Mouse (Mus musculus) liver, adult 2 months (tissue): ENCODE measurements at regions not wholly inside any gene's neighbourhood (a gene's known extent, or its start where the extent isn't known, plus 50 kb on each side); places are given as distances from the start of the nearest gene placed in this dataset.

Experiments
- DNase-seq: peaks from one replicate; pipeline ENCODE4 v3.0.0-alpha.2; 2011; ENCODE audit warnings: low read depth, low spot score; ENCODE audit errors: extremely low read depth
- H3K27ac ChIP-seq: fragments of 200-500 bp; replicated peaks from 2 replicates; pipeline ENCODE4 v1.5.1; 2012; ENCODE audit warnings: low read depth, mild to moderate bottlenecking, control low read depth, inconsistent platforms, low read length; ENCODE audit not compliant: insufficient read depth
- H3K27me3 ChIP-seq: fragments of 200-500 bp; 2 replicates; pipeline ENCODE4 v1.6.1; 2012; ENCODE audit warnings: mild to moderate bottlenecking, moderate library complexity, low read length, inconsistent platforms; ENCODE audit not compliant: control insufficient read depth, insufficient read depth
- H3K36me3 ChIP-seq: fragments of 200-500 bp; 2 replicates; pipeline ENCODE4 v1.6.1; 2012; ENCODE audit warnings: low read length, inconsistent platforms; ENCODE audit not compliant: control insufficient read depth, insufficient read depth
- H3K4me1 ChIP-seq: fragments of 200-500 bp; 2 replicates; pipeline ENCODE4 v1.6.1; 2011; ENCODE audit warnings: low read length; ENCODE audit not compliant: control insufficient read depth, insufficient read depth
- H3K4me3 ChIP-seq: fragments of 200-500 bp; 2 replicates; pipeline ENCODE4 v1.5.1; 2011; ENCODE audit warnings: low read depth, mild to moderate bottlenecking, control low read depth, low read length, moderate library complexity; ENCODE audit not compliant: insufficient read depth
- H3K79me2 ChIP-seq: fragments of 200-500 bp; 2 replicates; pipeline ENCODE4 v1.6.1; 2012; ENCODE audit warnings: inconsistent platforms, mild to moderate bottlenecking, low read length, moderate library complexity; ENCODE audit not compliant: control insufficient read depth, insufficient read depth
- H3K9ac ChIP-seq: fragments of 200-500 bp; 2 replicates; pipeline ENCODE4 v1.6.1; 2012; ENCODE audit warnings: low read depth, mild to moderate bottlenecking, control low read depth, inconsistent platforms, low read length
- CTCF ChIP-seq: fragments of 200-500 bp; IDR thresholded peaks from 2 replicates; pipeline ENCODE4 v1.5.1; 2011; ENCODE audit warnings: low read depth, low read length, control low read depth
- POLR2A ChIP-seq: fragments of 200-500 bp; IDR thresholded peaks from 2 replicates; pipeline ENCODE4 v1.6.1; 2011; ENCODE audit warnings: low read length, control low read depth; ENCODE audit not compliant: insufficient read depth; ENCODE audit errors: extremely low read depth
- WGBS: fragments of 180-500 bp; shearing (Covaris S2); methylation state at CpG from one replicate; pipeline ENCODE4 v1.1.7; 2018; 5-methylcytosine and 5-hydroxymethylcytosine counted together

- DNase-seq, result no peak
- WGBS, result 75% methylated on average over 2 of the region's 3 CpGs
- TF ChIP-seq CTCF (no peak), POLR2A (no peak)
- Histone ChIP-seq H3K4me3 (no peak overlapping the region), H3K27me3 (no peaks in the 10 kb centered on the region), H3K4me1 (no peaks in the 10 kb centered on the region), H3K79me2 (no peaks in the 10 kb centered on the region), H3K9ac (no peak overlapping the region), H3K36me3 (no peaks in the 10 kb centered on the region), H3K27ac (no peak overlapping the region)
These were observed 426.3 kb downstream of the Lrig3 start for GRCm38 (mm10) chr10:126392235-126392634.

GRCm38 (mm10) chr10:126391770-126392169 lies 425.8 kb downstream of the Lrig3 start:
- no peak overlapping the region for H3K9ac ChIP-seq
- 74% methylated on average over 6 of the region's 6 CpGs for WGBS
- TF ChIP-seq CTCF (no peak), POLR2A (no peak)
- no peaks in the 10 kb centered on the region for H3K36me3 ChIP-seq
- DNase-seq, result peak; percentile 3
- H3K79me2 ChIP-seq, result no peaks in the 10 kb centered on the region
- no peak overlapping the region for H3K27ac ChIP-seq
- no peaks in the 10 kb centered on the region for H3K4me1 ChIP-seq
- H3K27me3 ChIP-seq, result no peaks in the 10 kb centered on the region
- H3K4me3 ChIP-seq, result no peak overlapping the region

GRCm38 (mm10) chr10:126386430-126386829 lies 420.5 kb downstream of the Lrig3 start:
- Histone ChIP-seq H3K27ac (no peak overlapping the region), H3K9ac (no peak overlapping the region), H3K36me3 (no peaks in the 10 kb centered on the region), H3K4me3 (no peak overlapping the region), H3K79me2 (no peaks in the 10 kb centered on the region), H3K4me1 (no peaks in the 10 kb centered on the region), H3K27me3 (no peaks in the 10 kb centered on the region; the same call in 1 of the 2 replicates)
- 71% methylated on average over 3 of the region's 3 CpGs for WGBS
- no peak for DNase-seq
- TF ChIP-seq CTCF (peak; percentile 50; the same call in 1 of the 2 replicates), POLR2A (no peak)

DNA sequence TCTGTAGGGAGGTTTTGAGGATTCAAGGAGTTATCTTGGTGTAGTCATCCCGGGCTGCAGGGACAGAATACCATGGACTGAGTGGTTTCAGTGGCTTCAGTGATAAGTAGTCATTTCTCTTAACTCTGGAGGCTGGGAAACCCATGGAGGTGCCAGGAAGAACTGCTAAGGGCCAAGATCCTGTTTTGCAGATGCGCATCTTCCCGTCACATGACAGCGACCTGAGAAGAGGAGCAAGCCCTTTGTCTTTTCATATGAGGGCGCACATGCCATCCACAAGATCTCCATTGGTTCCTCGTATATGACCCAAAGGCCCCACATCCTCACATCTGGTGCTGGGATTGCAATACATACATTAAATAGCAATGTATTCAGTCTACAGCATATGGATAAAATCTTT lies 419.7 kb downstream of the Lrig3 start:
- H3K4me3 ChIP-seq, result no peak overlapping the region
- no peaks in the 10 kb centered on the region for H3K4me1 ChIP-seq
- no peak for TF ChIP-seq CTCF
- no peak for TF ChIP-seq POLR2A
- WGBS, result 92% methylated on average over 6 of the region's 6 CpGs
- H3K9ac ChIP-seq, result no peak overlapping the region
- H3K27ac ChIP-seq, result no peak overlapping the region
- H3K27me3 ChIP-seq, result no peaks in the 10 kb centered on the region; the same call in 1 of the 2 replicates
- DNase-seq, result no peak
- no peaks in the 10 kb centered on the region for H3K36me3 ChIP-seq
- H3K79me2 ChIP-seq, result no peaks in the 10 kb centered on the region

GRCm38 (mm10) chr10:126380381-126380780 lies 414.4 kb downstream of the Lrig3 start:
- Histone ChIP-seq H3K36me3 (no peaks in the 10 kb centered on the region), H3K27ac (no peak overlapping the region), H3K4me1 (no peaks in the 10 kb centered on the region), H3K79me2 (no peaks in the 10 kb centered on the region), H3K27me3 (no peaks in the 10 kb centered on the region; the same call in 1 of the 2 replicates), H3K4me3 (no peak overlapping the region), H3K9ac (no peak overlapping the region)
- DNase-seq, result no peak
- TF ChIP-seq POLR2A, result no peak
- TF ChIP-seq CTCF, result no peak
- WGBS, result 88% methylated on average over 2 of the region's 2 CpGs

DNA sequence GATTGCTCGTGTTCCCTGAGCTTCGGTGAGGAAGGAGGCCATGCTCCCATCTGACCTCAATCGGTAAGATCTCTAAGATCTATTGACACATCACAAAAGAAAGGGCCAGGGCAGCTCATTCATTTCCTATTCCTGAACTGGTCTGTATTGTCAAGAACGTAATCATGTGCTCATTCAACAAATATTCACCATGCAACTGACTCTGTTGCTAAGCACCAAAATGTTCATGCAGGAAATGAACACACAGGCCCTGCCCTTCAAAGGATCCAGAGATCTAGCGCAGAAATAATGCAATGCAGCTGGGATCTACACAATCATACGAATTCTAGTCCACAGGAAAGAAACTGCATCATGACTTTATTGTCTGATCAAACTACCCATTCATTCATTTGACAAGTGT lies 413.3 kb downstream of the Lrig3 start:
- H3K27me3 ChIP-seq, result no peaks in the 10 kb centered on the region; the same call in 1 of the 2 replicates
- no peak overlapping the region for H3K9ac ChIP-seq
- no peaks in the 10 kb centered on the region for H3K79me2 ChIP-seq
- no peak overlapping the region for H3K27ac ChIP-seq
- TF ChIP-seq POLR2A (no peak), CTCF (no peak)
- no peaks in the 10 kb centered on the region for H3K36me3 ChIP-seq
- no peak overlapping the region for H3K4me3 ChIP-seq
- no peak for DNase-seq
- H3K4me1 ChIP-seq, result no peaks in the 10 kb centered on the region
- WGBS, result 61% methylated on average over 6 of the region's 6 CpGs
